Mouse (Mus musculus) embryonic facial prominence, embryonic 12.5 days (tissue): ENCODE results near the gene Cry1. TPM values are rescaled to one million over a fixed set of nuclear protein-coding genes. Genes with fewer than 3 reads are reported as not detected.

ENCODE experiments used
- ATAC-seq: fragments of 200-750 bp; cut with Nextera tagmentation; 2 replicates; pipeline ENCODE4 v1.8.0; 2017; ENCODE audit not compliant: insufficient number of reproducible peaks, insufficient read depth, low FRiP score, low TSS enrichment
- H3K27ac ChIP-seq: fragments of 300-500 bp; sonication (generic); 2 replicates; pipeline ENCODE4 v1.5.1; 2016; ENCODE audit warnings: mild to moderate bottlenecking
- H3K27me3 ChIP-seq: fragments of 300-500 bp; sonication (generic); 2 replicates; pipeline ENCODE4 v1.6.1; 2016; ENCODE audit warnings: mild to moderate bottlenecking, moderate library complexity
- H3K36me3 ChIP-seq: fragments of 300-500 bp; sonication (generic); 2 replicates; pipeline ENCODE4 v1.6.1; 2016; ENCODE audit warnings: mild to moderate bottlenecking
- H3K4me1 ChIP-seq: fragments of 300-500 bp; sonication (generic); 2 replicates; pipeline ENCODE4 v1.6.1; 2016
- H3K4me2 ChIP-seq: fragments of 300-500 bp; sonication (generic); replicated peaks from 2 replicates; pipeline ENCODE4 v1.6.1; 2016; ENCODE audit warnings: mild to moderate bottlenecking, moderate library complexity
- H3K4me3 ChIP-seq: fragments of 300-500 bp; sonication (generic); 2 replicates; pipeline ENCODE4 v1.5.1; 2016; ENCODE audit warnings: mild to moderate bottlenecking
- H3K9ac ChIP-seq: fragments of 300-500 bp; sonication (generic); 2 replicates; pipeline ENCODE4 v1.6.1; 2016; ENCODE audit warnings: mild to moderate bottlenecking, moderate library complexity
- H3K9me3 ChIP-seq: fragments of 300-500 bp; sonication (generic); 2 replicates; pipeline ENCODE4 v1.6.1; 2016; ENCODE audit warnings: mild to moderate bottlenecking, moderate library complexity
- WGBS: fragments of 180-500 bp; shearing (Covaris S2); methylation state at CpG from one replicate; pipeline ENCODE4 v1.1.7; 2016; 5-methylcytosine and 5-hydroxymethylcytosine counted together
- polyA plus RNA-seq: library from polyadenylated mRNA; unstranded; fragments of >200 nt; fragmentation: Nextera tagmentation; extraction: Ambion mirVana; gene quantifications from 2 replicates; pipeline ENCODE4 v1.2.1, GENCODE M21; 2016

The Cry1 gene
- polyA plus RNA-seq, 1 experiment from 2014 or later: 37.8 TPM

DNA sequence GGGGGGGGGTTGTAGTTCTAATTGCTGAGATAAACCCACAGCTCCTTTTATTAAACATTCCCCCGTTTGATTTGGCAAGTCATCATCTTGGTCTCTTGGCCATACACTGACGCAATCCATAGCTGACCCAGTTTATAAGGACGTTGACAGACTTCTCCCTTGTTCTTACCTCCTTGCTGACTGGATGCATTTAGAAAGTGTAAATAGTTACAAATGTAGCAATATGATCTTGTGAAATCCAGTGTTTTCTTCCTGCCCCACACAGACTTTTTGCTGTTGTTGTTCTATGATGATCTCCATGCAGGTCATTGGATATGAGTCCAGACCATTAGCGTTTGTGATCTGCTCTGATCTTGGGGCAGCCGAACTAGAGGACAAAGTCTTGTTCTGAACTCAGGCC is 5.1 kb upstream of the Cry1 start:
- H3K4me2 ChIP-seq: no peak overlapping the region
- no peaks in the 10 kb centered on the region for H3K27me3 ChIP-seq
- WGBS: 84% methylated on average over 5 of the region's 5 CpGs
- no peaks in the 10 kb centered on the region for H3K9me3 ChIP-seq
- H3K9ac ChIP-seq: no peak overlapping the region
- no peak for ATAC-seq
- no peak overlapping the region for H3K4me3 ChIP-seq
- 0 out of 2 replicates have a peak, but pooled peaks cover 5% of the 10 kb centered on the region for H3K4me1 ChIP-seq
- H3K27ac ChIP-seq: no peak overlapping the region
- no peaks in the 10 kb centered on the region for H3K36me3 ChIP-seq

DNA sequence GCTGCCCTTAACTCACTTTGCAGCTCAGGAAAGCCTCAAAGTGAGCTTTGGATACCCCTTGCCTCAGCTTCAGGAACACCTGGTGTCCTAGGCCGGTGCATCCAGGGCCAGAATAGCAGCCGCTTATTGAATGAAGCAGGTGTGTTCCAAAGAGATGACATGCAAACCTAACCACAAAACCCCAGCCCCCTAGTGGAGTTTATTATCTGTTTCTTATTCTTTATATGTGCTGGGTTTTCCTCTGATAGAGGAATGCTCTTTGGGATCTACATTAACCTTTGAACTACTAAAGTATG is 1.6 kb upstream of the Cry1 start:
- Histone ChIP-seq H3K4me1 (peaks cover 13% of the 10 kb centered on the region; the same call in 1 of the 2 replicates), H3K27me3 (no peaks in the 10 kb centered on the region), H3K36me3 (no peaks in the 10 kb centered on the region), H3K9ac (no peak overlapping the region), H3K27ac (no peak overlapping the region), H3K9me3 (no peaks in the 10 kb centered on the region), H3K4me3 (no peak overlapping the region), H3K4me2 (no peak overlapping the region)
- WGBS: 87% methylated on average over 2 of the region's 2 CpGs
- ATAC-seq: no peak

DNA sequence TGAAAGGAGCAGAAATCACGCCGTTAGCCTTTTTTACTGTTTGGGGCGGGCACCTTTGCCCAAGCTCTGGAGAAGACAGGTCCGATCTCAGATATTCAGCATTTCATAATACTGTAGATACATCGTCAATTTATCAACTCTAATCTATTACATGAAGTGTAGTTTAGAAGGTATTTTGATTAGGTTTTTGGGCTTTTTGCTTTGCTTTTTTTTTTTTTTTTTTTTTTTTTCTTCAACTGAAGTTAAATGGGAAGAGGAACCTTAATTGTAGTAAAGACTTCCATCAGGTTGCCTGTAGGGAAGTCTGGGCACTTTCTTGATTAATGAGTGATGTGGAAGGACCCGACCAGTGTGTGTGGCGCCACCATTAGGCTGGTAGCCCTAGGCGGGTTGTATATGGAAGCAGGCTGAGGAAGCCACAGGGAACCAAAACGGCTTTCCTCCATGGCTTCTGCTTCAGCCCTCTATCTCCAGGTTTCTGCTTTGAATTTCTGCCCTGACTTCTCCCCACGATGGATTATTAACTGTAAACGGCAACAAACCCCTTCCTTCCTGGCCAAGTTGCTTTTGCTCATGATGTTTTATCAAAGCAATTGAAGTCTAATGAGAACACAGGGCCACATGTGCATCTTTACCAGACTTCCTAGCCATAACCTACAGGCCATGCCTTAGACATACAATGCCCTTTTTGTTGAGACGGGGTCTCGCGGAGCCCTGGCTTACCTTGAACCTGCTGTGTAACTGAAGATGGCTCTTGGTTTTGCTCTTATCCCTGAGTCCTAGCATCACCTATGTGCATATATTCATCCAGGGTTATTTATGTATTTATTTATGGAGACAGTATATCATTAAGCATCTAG is 1.0 kb upstream of the Cry1 start:
- H3K9ac ChIP-seq: peak overlapping the region; percentile 63
- WGBS: 22% methylated on average over 14 of the region's 14 CpGs
- H3K4me2 ChIP-seq: peak overlapping the region; percentile 97
- no peaks in the 10 kb centered on the region for H3K27me3 ChIP-seq
- H3K36me3 ChIP-seq: no peaks in the 10 kb centered on the region
- no peak; the same call in 1 of the 2 replicates for ATAC-seq
- peaks cover 13% of the 10 kb centered on the region; the same call in 1 of the 2 replicates for H3K4me1 ChIP-seq
- peak overlapping the region; percentile 88 for H3K27ac ChIP-seq
- H3K4me3 ChIP-seq: peak overlapping the region; percentile 64
- no peaks in the 10 kb centered on the region for H3K9me3 ChIP-seq

DNA sequence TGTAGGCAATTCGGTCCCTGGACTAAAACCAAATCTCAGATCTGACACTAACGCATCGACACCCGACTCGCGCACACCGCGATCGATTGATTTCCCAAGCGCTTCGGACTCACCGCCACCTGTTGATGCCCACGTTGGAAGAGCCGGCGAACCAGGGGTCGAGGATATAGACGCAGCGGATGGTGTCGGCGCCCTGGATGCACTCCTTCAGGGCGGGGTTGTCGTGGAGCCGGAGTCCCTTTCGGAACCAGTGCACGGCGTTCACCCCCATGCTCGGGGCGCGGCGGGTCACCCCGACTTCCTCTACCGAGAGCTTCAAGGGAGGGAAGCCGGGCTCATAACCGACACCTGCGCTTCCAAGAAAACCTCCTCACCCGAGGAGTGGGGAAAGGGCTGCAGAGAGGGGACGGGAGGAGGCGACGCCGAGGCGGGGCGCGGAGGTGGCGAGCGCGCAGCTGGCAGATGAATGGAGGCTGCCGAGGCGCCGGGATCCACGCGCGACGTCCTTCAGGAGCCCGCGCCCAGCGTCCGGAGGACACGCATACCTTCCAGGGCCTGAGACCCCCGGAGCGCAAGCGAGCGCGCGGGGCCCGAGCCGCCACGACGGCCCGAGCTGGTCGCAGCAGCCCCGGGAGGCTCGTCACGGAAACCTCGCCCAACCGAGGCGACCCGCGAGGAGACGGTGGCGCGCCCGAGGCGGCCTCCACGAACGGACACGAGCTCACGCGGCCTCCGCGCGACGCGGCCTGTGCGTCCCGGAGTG is 482 bp downstream of the Cry1 start:
- WGBS: under 1% methylated on average over 94 of the region's 95 CpGs
- 0 out of 2 replicates have a peak overlapping the region, but pooled peaks have one; percentile 88 for H3K27ac ChIP-seq
- peak; percentile 16; the same call in 1 of the 2 replicates for ATAC-seq

DNA sequence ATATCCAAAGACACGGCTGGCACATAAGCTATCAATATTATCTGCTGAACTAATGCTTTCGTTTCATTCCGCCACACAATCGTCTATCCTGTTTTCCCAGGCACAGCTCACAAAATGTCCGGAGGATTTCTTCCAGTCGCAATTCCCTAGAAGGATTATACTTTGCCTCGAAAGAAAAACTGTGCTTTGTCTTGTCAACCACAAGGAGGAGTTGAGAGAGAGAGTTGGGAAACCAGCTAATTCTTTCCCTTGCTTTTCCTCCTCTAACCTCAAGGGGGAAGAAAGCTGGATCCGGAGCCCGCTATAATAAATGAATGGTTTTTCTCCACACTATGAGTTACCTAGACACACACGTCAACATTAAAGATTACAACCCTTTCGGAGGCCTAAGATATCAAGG is 1.2 kb downstream of the Cry1 start:
- Histone ChIP-seq H3K27ac (no peak overlapping the region), H3K4me1 (peaks cover 8% of the 10 kb centered on the region; the same call in 1 of the 2 replicates), H3K36me3 (no peaks in the 10 kb centered on the region), H3K4me2 (peak overlapping the region; percentile 97), H3K9me3 (no peaks in the 10 kb centered on the region), H3K9ac (peak overlapping the region; percentile 70), H3K4me3 (peak overlapping the region; percentile 64), H3K27me3 (no peaks in the 10 kb centered on the region)
- ATAC-seq: no peak
- WGBS: 1% methylated on average over 11 of the region's 11 CpGs

More for the DNA sequence above, 482 bp downstream of the Cry1 start:
- H3K36me3 ChIP-seq: no peaks in the 10 kb centered on the region
- peak overlapping the region; percentile 64 for H3K4me3 ChIP-seq
- H3K4me2 ChIP-seq: peak overlapping the region; percentile 97
- peaks cover 9% of the 10 kb centered on the region; the same call in 1 of the 2 replicates for H3K4me1 ChIP-seq
- no peaks in the 10 kb centered on the region for H3K27me3 ChIP-seq
- peak overlapping the region; percentile 70 for H3K9ac ChIP-seq
- no peaks in the 10 kb centered on the region for H3K9me3 ChIP-seq

DNA sequence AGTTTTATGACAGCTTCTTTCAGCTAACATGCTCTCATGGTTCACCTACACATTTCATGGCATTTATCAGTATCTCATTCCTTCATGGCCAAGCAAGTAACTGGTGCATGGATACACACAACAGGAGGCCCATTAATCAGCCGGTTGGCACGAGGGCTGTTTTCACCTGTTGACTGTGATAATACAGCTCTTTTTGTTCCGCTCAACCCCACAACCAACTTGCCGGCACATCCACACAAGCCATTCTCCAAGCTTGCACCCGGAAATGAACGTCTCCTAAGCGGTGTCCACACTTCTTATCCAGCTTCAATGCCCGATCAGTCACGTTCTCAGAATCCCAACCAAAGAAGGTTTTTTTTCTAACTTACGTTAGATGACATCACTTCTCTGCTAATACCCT is 2.1 kb downstream of the Cry1 start:
- Histone ChIP-seq H3K4me2 (peak overlapping the region; percentile 97), H3K36me3 (no peaks in the 10 kb centered on the region), H3K9ac (no peak overlapping the region), H3K4me3 (peak overlapping the region; percentile 64), H3K4me1 (peaks cover 8% of the 10 kb centered on the region; the same call in 1 of the 2 replicates), H3K27me3 (no peaks in the 10 kb centered on the region), H3K9me3 (no peaks in the 10 kb centered on the region), H3K27ac (no peak overlapping the region)
- ATAC-seq: no peak
- WGBS: 89% methylated on average over 10 of the region's 10 CpGs

DNA sequence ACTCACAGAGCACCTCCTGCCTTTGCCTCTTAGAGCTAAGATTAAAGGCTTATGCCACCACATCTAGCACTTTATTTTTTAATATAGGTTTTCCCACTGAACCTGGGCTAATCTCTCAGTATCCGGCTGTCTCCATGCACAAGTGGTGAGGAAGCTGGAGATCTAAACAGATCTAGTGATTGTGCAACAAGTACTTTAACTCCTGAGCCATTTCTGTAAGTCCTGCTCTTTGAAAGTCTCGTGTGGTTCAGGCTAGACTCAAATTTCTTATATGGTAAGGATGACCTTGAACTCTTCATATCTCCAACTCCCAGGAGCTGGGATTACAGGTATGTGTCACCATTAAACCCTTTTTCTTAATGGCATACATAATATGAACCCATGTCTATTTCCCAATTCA is 8.2 kb downstream of the Cry1 start:
- Histone ChIP-seq H3K4me2 (no peak overlapping the region), H3K4me1 (no peaks in the 10 kb centered on the region), H3K9ac (no peak overlapping the region), H3K27ac (no peak overlapping the region), H3K27me3 (no peaks in the 10 kb centered on the region), H3K9me3 (no peaks in the 10 kb centered on the region), H3K4me3 (no peak overlapping the region), H3K36me3 (no peaks in the 10 kb centered on the region)
- 75% methylated on average over 2 of the region's 2 CpGs for WGBS
- no peak for ATAC-seq

DNA sequence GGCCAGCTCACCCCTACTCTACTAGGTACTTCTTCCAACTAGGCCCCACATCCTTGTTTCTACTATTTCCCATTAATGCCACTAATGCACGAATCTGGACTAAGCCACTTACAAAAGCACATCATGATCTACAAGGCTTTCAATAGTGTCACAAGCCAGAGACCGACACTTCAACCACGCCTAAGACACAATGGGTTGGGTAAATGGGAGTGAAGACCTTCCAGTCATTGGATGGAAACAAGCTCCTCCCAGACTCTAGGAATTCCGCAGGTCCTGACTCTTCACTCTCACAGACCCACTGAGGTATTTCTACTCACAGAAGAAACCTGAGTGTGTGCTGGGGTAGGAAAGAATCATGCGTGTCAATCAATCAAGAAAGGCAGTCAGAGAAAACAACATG is 19.6 kb downstream of the Cry1 start:
- no peak for ATAC-seq
- H3K9me3 ChIP-seq: no peaks in the 10 kb centered on the region

DNA sequence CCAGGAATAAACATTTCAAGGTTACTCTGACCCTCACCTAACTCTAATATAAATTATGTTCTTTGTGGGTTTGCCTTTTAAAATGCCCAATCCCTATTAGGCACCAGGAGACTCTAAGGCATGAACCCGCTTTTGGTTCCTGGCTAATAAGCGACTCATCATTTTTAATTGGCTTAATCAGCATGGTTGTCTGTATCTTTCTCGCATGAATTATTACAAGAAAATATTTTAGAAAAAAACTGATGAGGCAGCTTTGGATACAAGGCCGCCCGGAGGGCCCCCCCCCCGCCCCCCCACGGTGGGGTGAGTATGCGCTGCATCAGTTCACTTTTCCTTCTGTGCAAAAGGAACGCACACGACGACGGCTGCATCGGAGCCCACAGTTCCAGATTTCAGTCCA is 20.1 kb downstream of the Cry1 start:
- ATAC-seq: no peak
- 94% methylated on average over 13 of the region's 13 CpGs for WGBS

More for the DNA sequence above, 19.6 kb downstream of the Cry1 start:
- no peak overlapping the region for H3K9ac ChIP-seq
- 85% methylated on average over 5 of the region's 5 CpGs for WGBS
- no peak overlapping the region for H3K4me2 ChIP-seq
- no peak overlapping the region for H3K27ac ChIP-seq
- H3K36me3 ChIP-seq: no peaks in the 10 kb centered on the region
- no peaks in the 10 kb centered on the region for H3K27me3 ChIP-seq
- H3K4me3 ChIP-seq: no peak overlapping the region
- H3K4me1 ChIP-seq: no peaks in the 10 kb centered on the region

DNA sequence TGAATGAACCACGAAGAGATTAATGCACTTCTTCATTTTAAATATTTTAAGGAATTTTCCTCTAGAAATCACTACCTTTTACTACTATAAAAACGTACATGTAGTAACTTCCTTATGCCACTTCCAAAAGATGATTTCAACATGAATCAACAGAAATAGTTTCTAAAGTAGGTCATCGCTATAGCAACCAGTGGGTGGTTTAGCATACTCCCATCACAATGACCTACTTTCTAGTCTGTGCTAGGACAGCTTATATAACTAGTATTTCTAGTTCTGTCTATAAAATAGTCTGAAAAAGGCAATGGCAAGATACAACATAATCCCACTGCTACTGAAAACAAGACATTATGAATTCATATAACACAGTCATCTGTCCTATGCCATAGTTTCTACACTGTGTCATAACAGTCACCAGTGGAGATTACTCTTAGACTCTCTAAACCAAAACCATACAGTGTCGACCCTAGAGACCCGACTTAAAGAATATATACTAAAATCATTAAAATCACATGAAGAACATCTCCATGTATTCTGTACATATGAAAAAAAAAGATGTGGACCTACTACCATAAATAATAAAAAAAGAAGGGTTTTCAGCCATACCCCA is 23.0 kb downstream of the Cry1 start:
- Histone ChIP-seq H3K27ac (no peak overlapping the region), H3K4me1 (no peaks in the 10 kb centered on the region), H3K4me2 (no peak overlapping the region), H3K9me3 (no peaks in the 10 kb centered on the region), H3K27me3 (no peaks in the 10 kb centered on the region), H3K36me3 (no peaks in the 10 kb centered on the region), H3K9ac (no peak overlapping the region), H3K4me3 (no peak overlapping the region)
- 85% methylated on average over 5 of the region's 5 CpGs for WGBS
- no peak for ATAC-seq

More for the DNA sequence above, 20.1 kb downstream of the Cry1 start:
- no peak overlapping the region for H3K4me3 ChIP-seq
- no peaks in the 10 kb centered on the region for H3K4me1 ChIP-seq
- H3K27me3 ChIP-seq: no peaks in the 10 kb centered on the region
- H3K9ac ChIP-seq: no peak overlapping the region
- no peak overlapping the region for H3K4me2 ChIP-seq
- no peak overlapping the region for H3K27ac ChIP-seq
- H3K9me3 ChIP-seq: no peaks in the 10 kb centered on the region
- no peaks in the 10 kb centered on the region for H3K36me3 ChIP-seq

DNA sequence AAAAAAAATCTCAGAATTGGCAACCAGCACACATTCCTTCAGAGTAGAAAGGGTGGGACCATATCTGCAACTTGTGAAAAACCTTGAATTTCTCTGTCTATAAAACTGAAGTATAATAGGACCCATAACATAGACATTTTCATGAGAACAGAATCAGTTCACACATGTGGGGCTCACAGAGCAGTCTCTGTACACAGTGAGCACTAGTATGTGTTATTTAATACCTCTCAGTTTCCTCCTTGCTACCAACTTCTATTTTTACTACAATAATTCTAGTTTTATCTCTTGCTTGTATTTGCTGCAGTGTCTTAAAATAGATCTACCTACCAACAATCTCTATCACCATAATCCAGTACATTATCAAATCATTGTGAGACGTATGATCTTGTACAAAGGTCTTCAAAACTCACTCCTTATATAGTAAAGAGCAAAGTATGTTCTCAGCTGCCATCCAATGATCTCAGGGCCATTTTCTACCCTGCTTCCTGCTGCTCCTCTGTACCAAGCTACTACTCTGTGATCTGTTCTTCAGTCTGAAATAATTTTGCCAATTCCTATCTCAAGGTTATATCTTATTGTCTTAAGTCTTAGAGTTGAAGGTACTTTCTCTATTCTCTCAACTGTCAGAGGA is 24.8 kb downstream of the Cry1 start:
- H3K36me3 ChIP-seq: no peaks in the 10 kb centered on the region
- H3K9ac ChIP-seq: no peak overlapping the region
- H3K9me3 ChIP-seq: no peaks in the 10 kb centered on the region
- H3K27me3 ChIP-seq: no peaks in the 10 kb centered on the region
- H3K27ac ChIP-seq: no peak overlapping the region
- H3K4me1 ChIP-seq: no peaks in the 10 kb centered on the region
- no peak overlapping the region for H3K4me3 ChIP-seq
- ATAC-seq: no peak
- H3K4me2 ChIP-seq: no peak overlapping the region
- 75% methylated on average over 1 of the region's 1 CpGs for WGBS
